Mouse (Mus musculus) neural tube, embryonic 12.5 days (tissue): ENCODE results near the gene Mtf2. TPM values are rescaled to one million over a fixed set of nuclear protein-coding genes. Genes with fewer than 3 reads are reported as not detected.
"Not testable (repeated sequence)": the region's sequence is repeated elsewhere in the genome, so short reads cannot be mapped to it uniquely, and the experiment has no call there.

Experiments used
- ATAC-seq: fragments of 200-750 bp; cut with Nextera tagmentation; 2 replicates; pipeline ENCODE4 v1.8.0; 2017; ENCODE audit warnings: low read depth, mild to moderate bottlenecking, moderate TSS enrichment, moderate library complexity; ENCODE audit not compliant: low FRiP score
- H3K27ac ChIP-seq: fragments of 300-500 bp; sonication (generic); 2 replicates; pipeline ENCODE4 v1.5.1; 2016
- H3K27me3 ChIP-seq: fragments of 300-500 bp; sonication (generic); replicated peaks from 2 replicates; pipeline ENCODE4 v1.6.1; 2016; ENCODE audit warnings: mild to moderate bottlenecking
- H3K36me3 ChIP-seq: fragments of 300-500 bp; sonication (generic); 2 replicates; pipeline ENCODE4 v1.6.1; 2016; ENCODE audit warnings: mild to moderate bottlenecking
- H3K4me1 ChIP-seq: fragments of 300-500 bp; sonication (generic); 2 replicates; pipeline ENCODE4 v1.6.1; 2016
- H3K4me2 ChIP-seq: fragments of 300-500 bp; sonication (generic); replicated peaks from 2 replicates; pipeline ENCODE4 v1.6.1; 2016; ENCODE audit warnings: mild to moderate bottlenecking
- H3K4me3 ChIP-seq: fragments of 300-500 bp; sonication (generic); 2 replicates; pipeline ENCODE4 v1.5.1; 2016
- H3K9ac ChIP-seq: fragments of 300-500 bp; sonication (generic); 2 replicates; pipeline ENCODE4 v1.6.1; 2016; ENCODE audit warnings: mild to moderate bottlenecking
- H3K9me3 ChIP-seq: fragments of 300-500 bp; sonication (generic); 2 replicates; pipeline ENCODE4 v1.6.1; 2016; ENCODE audit warnings: mild to moderate bottlenecking
- whole genome bisulfite sequencing: fragments of 180-500 bp; shearing (Covaris S2); methylation state at CpG from one replicate; pipeline ENCODE4 v1.1.7; 2016; 5-methylcytosine and 5-hydroxymethylcytosine counted together
- polyA plus RNA-seq: library from polyadenylated mRNA; unstranded; fragments of >200 nt; fragmentation: Nextera tagmentation; extraction: Ambion mirVana; gene quantifications from 2 replicates; pipeline ENCODE4 v1.2.1, GENCODE M21; 2016

Gene Mtf2
- polyA plus RNA-seq, 1 experiment from 2014 or later: 124 TPM

DNA sequence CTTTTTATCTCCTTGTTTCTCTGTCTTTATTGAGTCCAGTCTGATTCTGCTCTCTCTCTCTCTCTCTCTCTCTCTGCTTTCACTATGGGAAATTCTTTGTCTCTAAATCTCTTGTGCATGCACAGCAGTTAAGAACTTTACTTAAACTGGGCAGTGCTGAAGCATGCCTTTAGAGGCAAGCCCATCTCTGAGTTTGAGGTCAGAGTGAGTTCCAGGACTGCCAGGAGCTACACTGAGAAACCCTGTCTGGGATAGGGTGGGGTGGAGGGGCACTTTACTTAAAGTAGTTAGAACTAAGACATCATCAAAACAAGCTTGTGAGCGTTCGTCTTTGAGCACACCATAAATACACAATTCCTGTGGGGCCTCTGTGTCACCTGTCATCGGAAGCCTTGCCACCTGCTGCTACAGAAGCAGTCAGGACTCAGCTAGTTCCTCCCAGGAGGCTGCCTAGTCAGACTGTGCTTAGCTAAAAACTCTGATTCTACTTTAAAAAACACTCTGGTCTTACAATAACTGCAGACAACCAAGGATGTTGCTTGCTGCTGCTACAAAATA is 15.7 kb upstream of the Mtf2 start:
- ATAC-seq: no peak
- Histone ChIP-seq H3K27ac (no peak overlapping the region), H3K27me3 (no peaks in the 10 kb centered on the region), H3K9ac (no peak overlapping the region), H3K36me3 (no peaks in the 10 kb centered on the region), H3K4me3 (no peak overlapping the region), H3K9me3 (no peaks in the 10 kb centered on the region), H3K4me2 (no peak overlapping the region), H3K4me1 (no peaks in the 10 kb centered on the region)
- WGBS: 3% methylated on average over 3 of the region's 3 CpGs

DNA sequence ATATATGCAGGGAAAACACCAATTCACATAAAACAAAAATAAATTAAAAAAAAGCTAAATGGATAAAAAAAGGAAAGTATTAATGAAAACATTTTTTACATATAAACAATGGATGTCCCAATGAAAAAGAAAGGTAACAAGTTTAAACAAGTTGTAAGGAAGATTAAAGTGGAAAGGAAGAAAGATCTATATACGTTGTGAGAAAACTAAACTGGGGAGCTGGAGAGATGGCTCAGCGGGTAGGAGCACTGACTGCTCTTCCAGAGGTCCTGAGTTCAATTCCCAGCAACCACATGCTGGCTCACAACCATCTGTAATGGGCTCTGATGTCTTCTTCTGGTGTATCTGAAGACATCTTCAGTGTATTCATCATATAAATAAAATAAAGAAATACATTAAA is 14.4 kb upstream of the Mtf2 start:
- no peaks in the 10 kb centered on the region for H3K36me3 ChIP-seq
- no peak overlapping the region for H3K4me2 ChIP-seq
- H3K27ac ChIP-seq: no peak overlapping the region
- no peaks in the 10 kb centered on the region for H3K9me3 ChIP-seq
- no peaks in the 10 kb centered on the region for H3K4me1 ChIP-seq
- 89% methylated on average over 2 of the region's 2 CpGs for WGBS
- H3K4me3 ChIP-seq: no peak overlapping the region
- no peaks in the 10 kb centered on the region for H3K27me3 ChIP-seq
- ATAC-seq: no peak
- no peak overlapping the region for H3K9ac ChIP-seq

DNA sequence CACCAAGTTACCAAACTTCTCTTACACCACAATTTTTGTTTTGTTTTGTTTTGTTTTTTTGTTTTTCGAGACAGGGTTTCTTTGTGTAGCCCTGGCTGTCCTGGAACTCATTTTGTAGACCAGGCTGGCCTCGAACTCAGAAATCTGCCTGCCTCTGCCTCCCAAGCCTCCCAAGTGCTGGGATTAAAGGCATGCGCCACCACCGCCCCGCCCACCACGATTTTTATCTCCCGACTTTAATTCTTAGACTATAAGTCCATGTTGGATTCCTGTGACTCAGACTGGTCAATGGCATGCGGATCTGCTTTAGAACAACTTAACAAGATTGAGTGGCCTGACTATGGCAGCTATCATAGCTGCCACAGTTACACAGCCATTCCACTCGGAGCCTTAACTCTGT is 13.7 kb upstream of the Mtf2 start:
- H3K36me3 ChIP-seq, H3K4me2 ChIP-seq, H3K27me3 ChIP-seq, H3K4me1 ChIP-seq, H3K27ac ChIP-seq, H3K4me3 ChIP-seq, H3K9me3 ChIP-seq, ATAC-seq, H3K9ac ChIP-seq: not testable (repeated sequence)
- 92% methylated on average over 9 of the region's 9 CpGs for WGBS

DNA sequence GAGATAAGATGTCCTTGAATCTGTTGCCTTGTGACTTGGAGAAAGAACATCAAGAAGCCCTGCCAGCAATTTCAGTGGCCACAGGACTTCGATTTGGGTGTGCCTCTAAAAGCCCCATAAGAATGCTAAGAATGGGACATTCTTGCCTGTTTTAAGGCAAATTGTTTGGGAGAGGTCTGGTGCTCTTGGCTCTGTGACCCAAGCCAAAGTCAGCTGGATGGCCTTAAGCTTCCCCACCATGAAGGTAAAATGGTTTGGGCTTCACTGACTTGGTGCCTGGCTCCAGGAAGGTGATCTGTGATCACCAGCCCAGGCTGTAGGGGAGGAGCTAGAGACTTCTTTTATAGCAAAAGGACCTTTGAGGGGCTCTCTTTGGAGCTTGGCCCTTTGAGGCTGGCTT is 13.3 kb upstream of the Mtf2 start:
- 90% methylated on average over 1 of the region's 1 CpGs for WGBS

GRCm38 (mm10) chr5:108053566-108053965 is 11.9 kb upstream of the Mtf2 start:
- Histone ChIP-seq H3K4me2 (no peak overlapping the region), H3K4me1 (no peaks in the 10 kb centered on the region), H3K36me3 (no peaks in the 10 kb centered on the region), H3K27me3 (no peaks in the 10 kb centered on the region), H3K9ac (no peak overlapping the region), H3K4me3 (no peak overlapping the region), H3K27ac (no peak overlapping the region), H3K9me3 (no peaks in the 10 kb centered on the region)
- WGBS: 93% methylated on average over 6 of the region's 6 CpGs
- ATAC-seq: no peak

More for the DNA sequence above, 13.3 kb upstream of the Mtf2 start:
- Histone ChIP-seq H3K9me3 (no peaks in the 10 kb centered on the region), H3K36me3 (no peaks in the 10 kb centered on the region), H3K9ac (no peak overlapping the region), H3K27ac (no peak overlapping the region), H3K27me3 (no peaks in the 10 kb centered on the region), H3K4me1 (no peaks in the 10 kb centered on the region), H3K4me2 (no peak overlapping the region), H3K4me3 (no peak overlapping the region)
- no peak for ATAC-seq

DNA sequence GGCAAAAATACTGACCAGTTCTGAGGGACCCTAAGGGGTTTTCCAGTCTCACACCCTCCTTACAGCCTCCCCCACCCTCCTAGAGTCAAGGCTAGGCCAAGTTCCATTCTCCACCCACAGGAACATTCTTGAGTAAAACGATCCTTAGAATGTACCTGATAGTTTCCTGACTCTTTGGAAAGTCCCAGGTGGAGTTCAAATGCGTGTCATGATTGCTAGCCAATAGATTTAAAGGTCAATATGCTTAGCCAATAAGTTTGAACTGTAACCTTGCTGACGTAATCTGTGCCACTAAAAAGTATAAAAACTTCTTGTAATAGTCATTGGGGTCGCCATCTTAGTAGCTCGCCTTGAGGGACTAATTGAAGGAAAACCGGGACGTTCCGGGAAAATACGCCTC is 5.1 kb upstream of the Mtf2 start:
- Histone ChIP-seq H3K9ac (no peak overlapping the region), H3K27me3 (no peaks in the 10 kb centered on the region), H3K9me3 (no peaks in the 10 kb centered on the region), H3K4me2 (no peak overlapping the region), H3K27ac (no peak overlapping the region), H3K36me3 (no peaks in the 10 kb centered on the region), H3K4me3 (no peak overlapping the region), H3K4me1 (no peaks in the 10 kb centered on the region)
- no peak for ATAC-seq
- 95% methylated on average over 9 of the region's 9 CpGs for WGBS

DNA sequence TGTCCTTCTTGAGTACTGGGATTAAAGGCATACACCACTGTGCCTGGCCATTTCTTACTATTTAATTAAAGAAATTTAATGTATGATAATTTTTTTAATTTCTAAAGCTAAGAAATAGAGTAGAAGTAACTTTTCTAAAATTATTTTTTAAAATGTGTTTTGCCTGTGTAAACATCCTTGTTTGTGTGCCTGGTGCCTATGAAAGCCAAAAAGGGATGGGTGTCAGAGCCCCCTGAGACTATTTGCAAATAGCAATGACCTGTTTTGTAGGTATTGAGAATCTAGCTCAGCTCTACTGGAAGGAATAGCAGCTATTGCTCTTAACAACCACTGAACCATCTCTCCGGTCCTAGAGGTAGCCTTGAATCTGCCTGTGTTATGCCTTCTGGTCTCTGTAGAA is 6.8 kb downstream of the Mtf2 start:
- Histone ChIP-seq H3K9me3 (0 out of 2 replicates have a peak, but pooled peaks cover 3% of the 10 kb centered on the region), H3K27me3 (no peaks in the 10 kb centered on the region), H3K36me3 (peaks cover 56% of the 10 kb centered on the region), H3K4me2 (no peak overlapping the region), H3K4me1 (peaks cover under 1% of the 10 kb centered on the region; the same call in 1 of the 2 replicates), H3K27ac (no peak overlapping the region), H3K9ac (no peak overlapping the region), H3K4me3 (no peak overlapping the region)
- WGBS: 90% methylated on average over 1 of the region's 1 CpGs
- ATAC-seq: no peak

DNA sequence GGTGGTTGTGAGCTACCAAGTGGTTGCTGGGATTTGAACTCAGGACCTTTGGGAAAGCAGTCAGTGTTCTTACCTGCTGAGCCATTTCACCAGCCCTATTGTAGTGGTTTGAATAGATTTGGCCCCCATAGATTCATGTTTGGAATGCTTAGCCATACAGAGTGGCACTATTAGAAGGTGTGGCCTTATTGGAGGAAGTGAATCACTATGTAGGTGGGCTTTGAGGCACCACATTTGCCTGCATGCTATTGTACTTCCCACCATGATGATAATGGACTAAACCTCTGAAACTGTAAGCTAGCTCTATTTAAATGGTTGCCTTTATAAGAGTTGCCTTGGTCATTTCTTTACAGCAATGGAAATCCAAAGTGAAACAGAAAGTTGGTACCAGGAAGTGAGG is 10.8 kb downstream of the Mtf2 start:
- Histone ChIP-seq H3K36me3 (peaks cover 41% of the 10 kb centered on the region), H3K9me3 (no peaks in the 10 kb centered on the region), H3K27ac (no peak overlapping the region), H3K4me2 (no peak overlapping the region), H3K4me3 (no peak overlapping the region), H3K9ac (no peak overlapping the region), H3K4me1 (no peaks in the 10 kb centered on the region), H3K27me3 (no peaks in the 10 kb centered on the region)
- ATAC-seq: no peak

GRCm38 (mm10) chr5:108076833-108077540 is 11.5 kb downstream of the Mtf2 start:
- Histone ChIP-seq H3K27me3 (no peaks in the 10 kb centered on the region), H3K9me3 (no peaks in the 10 kb centered on the region), H3K4me2 (no peak overlapping the region), H3K27ac (no peak overlapping the region), H3K4me3 (no peak overlapping the region), H3K9ac (no peak overlapping the region), H3K36me3 (peaks cover 37% of the 10 kb centered on the region), H3K4me1 (no peaks in the 10 kb centered on the region)
- no peak for ATAC-seq
- WGBS: 50% methylated on average over 6 of the region's 6 CpGs

DNA sequence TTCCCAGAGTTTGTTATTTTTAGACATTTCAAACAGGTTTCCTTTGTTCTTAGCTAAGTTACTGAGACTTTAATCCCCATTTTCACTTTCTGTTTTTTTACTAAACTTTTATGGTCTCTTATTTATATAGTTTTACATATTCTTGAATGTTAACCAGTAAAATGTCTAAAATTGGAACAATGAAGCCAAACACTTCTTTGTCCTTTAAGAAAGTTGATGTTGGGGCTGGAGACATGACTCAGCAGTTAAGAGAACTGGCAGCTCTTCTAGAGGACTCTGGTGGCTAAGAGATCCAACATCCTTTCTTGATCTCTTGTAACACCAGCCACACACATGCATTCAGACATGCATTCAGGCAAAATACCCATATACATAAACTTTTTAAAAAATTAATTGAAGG is 14.1 kb downstream of the Mtf2 start:
- no peak for ATAC-seq
- H3K4me3 ChIP-seq: no peak overlapping the region
- no peak overlapping the region for H3K4me2 ChIP-seq
- H3K4me1 ChIP-seq: no peaks in the 10 kb centered on the region
- H3K27ac ChIP-seq: no peak overlapping the region
- H3K9ac ChIP-seq: no peak overlapping the region
- peaks cover 33% of the 10 kb centered on the region for H3K36me3 ChIP-seq
- no peaks in the 10 kb centered on the region for H3K9me3 ChIP-seq
- H3K27me3 ChIP-seq: no peaks in the 10 kb centered on the region

DNA sequence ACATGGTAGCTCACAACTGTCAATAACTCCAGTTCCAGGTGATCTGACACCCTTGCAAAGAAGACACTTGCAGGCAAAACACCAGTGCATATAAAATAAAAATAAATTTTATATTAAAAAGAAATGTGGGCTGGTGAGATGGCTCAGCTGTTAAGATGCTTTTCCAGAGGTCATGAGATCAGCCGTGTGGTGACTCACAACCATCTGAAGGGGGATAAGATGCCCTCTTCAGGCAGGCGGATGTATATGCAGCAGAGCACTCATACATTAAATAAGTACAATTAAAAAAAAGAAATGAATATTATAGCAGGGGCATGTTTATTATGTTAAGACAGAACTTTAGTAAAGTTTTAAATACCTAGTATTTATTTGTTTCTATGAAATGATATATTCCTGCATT is 16.9 kb downstream of the Mtf2 start:
- H3K9ac ChIP-seq: no peak overlapping the region
- no peak overlapping the region for H3K4me3 ChIP-seq
- no peaks in the 10 kb centered on the region for H3K4me1 ChIP-seq
- H3K9me3 ChIP-seq: no peaks in the 10 kb centered on the region
- no peaks in the 10 kb centered on the region for H3K27me3 ChIP-seq
- H3K27ac ChIP-seq: no peak overlapping the region
- no peak overlapping the region for H3K4me2 ChIP-seq
- ATAC-seq: no peak
- WGBS: 48% methylated on average over 2 of the region's 2 CpGs
- H3K36me3 ChIP-seq: peaks cover 38% of the 10 kb centered on the region

GRCm38 (mm10) chr5:108085440-108085839 is 20.0 kb downstream of the Mtf2 start:
- WGBS: 98% methylated on average over 2 of the region's 2 CpGs
- ATAC-seq: no peak

GRCm38 (mm10) chr5:108092731-108093130 is 27.3 kb downstream of the Mtf2 start:
- H3K9me3 ChIP-seq, H3K4me3 ChIP-seq, ATAC-seq, H3K4me2 ChIP-seq, H3K27ac ChIP-seq, H3K4me1 ChIP-seq, H3K27me3 ChIP-seq, H3K9ac ChIP-seq: not testable (repeated sequence)
- H3K36me3 ChIP-seq: peaks cover 58% of the 10 kb centered on the region
- WGBS: 97% methylated on average over 8 of the region's 8 CpGs

More at GRCm38 (mm10) chr5:108085440-108085839, 20.0 kb downstream of the Mtf2 start:
- peaks cover 52% of the 10 kb centered on the region for H3K36me3 ChIP-seq
- no peak overlapping the region for H3K9ac ChIP-seq
- H3K9me3 ChIP-seq: no peaks in the 10 kb centered on the region
- H3K4me3 ChIP-seq: no peak overlapping the region
- no peak overlapping the region for H3K27ac ChIP-seq
- no peaks in the 10 kb centered on the region for H3K4me1 ChIP-seq
- no peak overlapping the region for H3K4me2 ChIP-seq
- no peaks in the 10 kb centered on the region for H3K27me3 ChIP-seq
